Mouse (Mus musculus) thymus, postnatal 25 days (tissue): ENCODE measurements at regions not wholly inside any gene's neighbourhood (a gene's known extent, or its start where the extent isn't known, plus 50 kb on each side); places are given as distances from the start of the nearest gene placed in this dataset.

Experiments
- DNase-seq: peaks from one replicate; pipeline ENCODE4 v3.0.0; 2022

GRCm38 (mm10) chr12:110389439-110389838, 57.5 kb upstream of the Ppp2r5c start:
- no peak for DNase-seq

DNA sequence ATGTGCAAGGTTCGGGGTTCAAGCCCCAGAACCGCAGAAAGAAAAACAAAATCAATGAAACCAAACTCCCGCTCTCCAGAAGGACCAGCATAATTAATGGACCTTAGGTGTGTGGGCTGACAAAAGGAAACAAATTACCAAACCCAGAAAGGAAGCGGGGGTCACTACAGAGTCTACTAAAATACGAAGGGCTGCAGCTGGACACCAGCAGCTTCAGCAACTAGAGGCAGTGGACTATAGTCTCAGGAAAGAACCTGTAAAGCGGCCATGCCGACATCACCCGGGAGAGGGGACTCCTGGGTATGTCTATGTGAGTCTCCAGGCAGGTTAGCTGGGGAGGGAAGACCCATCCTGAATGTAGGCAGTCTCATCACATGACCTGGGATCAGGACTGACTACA, 55.5 kb upstream of the Ppp2r5c start:
- DNase-seq, result no peak

GRCm38 (mm10) chr12:110393555-110393954, 53.4 kb upstream of the Ppp2r5c start:
- no peak for DNase-seq
